21 mouse cellular contexts compared by ENCODE assay signal in the genomic region with DNA sequence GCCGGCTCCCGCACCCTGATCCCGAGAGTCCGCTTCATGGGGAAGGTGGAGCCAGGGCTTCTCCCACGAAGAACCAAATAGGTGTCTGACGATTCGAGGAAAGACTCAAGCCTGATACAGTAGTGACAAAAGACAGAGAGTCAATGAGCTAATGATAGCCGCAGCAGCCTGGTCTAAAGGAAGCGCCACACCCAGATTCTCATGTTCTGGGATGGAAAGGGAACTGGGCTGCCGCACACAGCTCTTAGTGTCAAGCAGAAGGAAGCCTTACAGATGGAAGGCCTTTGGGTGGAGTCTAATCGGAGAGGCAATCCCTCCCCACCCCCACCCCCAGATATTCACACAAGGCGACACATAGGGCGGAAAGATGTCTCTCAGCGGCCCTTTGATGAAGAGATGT.
"Had no signal": no experiment of that assay in that cellular context is flagged by ENCODE, and none has a peak within 500 bp of the region (broad histone marks: within the 10 kb centered on the region; RNA-seq: fewer than 3 reads in every experiment).

No protein-coding gene starts in this region.

- H3K4me3 ChIP-seq: liver, embryonic 15.5 days; lung, embryonic 15.5 days; megakaryocyte, embryonic 14.5 days; midbrain, embryonic 13.5 days; midbrain, embryonic 15.5 days; myocyte; neural tube, embryonic 13.5 days; neural tube, embryonic 15.5 days had no signal

- H3K9me3 ChIP-seq: liver, embryonic 15.5 days; lung, embryonic 15.5 days; megakaryocyte, embryonic 14.5 days; midbrain, embryonic 13.5 days; midbrain, embryonic 15.5 days; neural tube, embryonic 13.5 days; neural tube, embryonic 15.5 days had no signal

- H3K27me3 ChIP-seq: liver, embryonic 15.5 days; lung, embryonic 15.5 days; midbrain, embryonic 13.5 days; midbrain, embryonic 15.5 days; neural tube, embryonic 13.5 days; neural tube, embryonic 15.5 days had no signal

- ATAC-seq: liver, postnatal 0 days; midbrain, embryonic 13.5 days; midbrain, embryonic 15.5 days had no signal

- H3K9ac ChIP-seq: liver, embryonic 15.5 days; liver, postnatal 0 days; lung, embryonic 15.5 days; midbrain, embryonic 13.5 days; midbrain, embryonic 15.5 days; neural tube, embryonic 13.5 days; neural tube, embryonic 15.5 days had no signal

- H3K36me3 ChIP-seq: liver, embryonic 15.5 days; lung, embryonic 15.5 days; midbrain, embryonic 13.5 days; midbrain, embryonic 15.5 days; neural tube, embryonic 13.5 days; neural tube, embryonic 15.5 days had no signal

- H3K4me1 ChIP-seq: liver, embryonic 15.5 days; lung, embryonic 15.5 days; megakaryocyte, embryonic 14.5 days; midbrain, embryonic 13.5 days; midbrain, embryonic 15.5 days; neural tube, embryonic 13.5 days; neural tube, embryonic 15.5 days had no signal

- H3K4me2 ChIP-seq: liver, embryonic 15.5 days; lung, embryonic 15.5 days; midbrain, embryonic 11.5 days; midbrain, embryonic 13.5 days; midbrain, embryonic 15.5 days; neural tube, embryonic 13.5 days; neural tube, embryonic 15.5 days had no signal

- H3K27ac ChIP-seq: liver, embryonic 15.5 days; lung, embryonic 15.5 days; macrophage; midbrain, embryonic 13.5 days; midbrain, embryonic 15.5 days; neural tube, embryonic 13.5 days; neural tube, embryonic 15.5 days had no signal

- DNase-seq: liver, postnatal 0 days; lung, adult 2 months; lung, postnatal 10 days; retina, postnatal 1 day; right cerebral cortex, adult 18-20 months; right cerebral cortex, postnatal 25 days; right cerebral cortex, postnatal 4 days; spleen, adult 18-20 months; thymus, adult 18-20 months; thymus, postnatal 14 days; thymus, postnatal 36 days had no signal
